Mouse (Mus musculus): ENCODE results near the gene Gm10197.

Gm10197 gene

DNA sequence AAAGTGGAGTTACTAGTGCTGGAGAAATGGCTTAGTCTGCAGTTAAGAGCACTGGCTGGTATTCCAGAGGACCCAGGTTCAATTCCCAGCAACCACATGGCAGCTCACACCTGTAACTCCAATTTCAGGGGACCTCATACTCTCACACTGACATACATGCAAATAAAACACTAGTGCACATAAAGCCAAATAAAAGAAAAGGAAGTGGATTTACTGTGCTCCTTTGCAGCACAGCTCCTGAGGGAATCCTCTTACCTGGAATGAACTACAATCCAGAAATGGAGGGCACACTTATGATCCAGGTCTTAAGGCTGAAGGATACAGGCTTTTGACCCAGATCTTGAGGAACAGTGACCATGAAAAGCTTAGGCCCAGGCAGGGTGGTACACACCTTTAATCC lies 22.1 kb upstream of the Gm10197 start:
- DNase-seq (ENCODE audit: low spot score): no peak

DNA sequence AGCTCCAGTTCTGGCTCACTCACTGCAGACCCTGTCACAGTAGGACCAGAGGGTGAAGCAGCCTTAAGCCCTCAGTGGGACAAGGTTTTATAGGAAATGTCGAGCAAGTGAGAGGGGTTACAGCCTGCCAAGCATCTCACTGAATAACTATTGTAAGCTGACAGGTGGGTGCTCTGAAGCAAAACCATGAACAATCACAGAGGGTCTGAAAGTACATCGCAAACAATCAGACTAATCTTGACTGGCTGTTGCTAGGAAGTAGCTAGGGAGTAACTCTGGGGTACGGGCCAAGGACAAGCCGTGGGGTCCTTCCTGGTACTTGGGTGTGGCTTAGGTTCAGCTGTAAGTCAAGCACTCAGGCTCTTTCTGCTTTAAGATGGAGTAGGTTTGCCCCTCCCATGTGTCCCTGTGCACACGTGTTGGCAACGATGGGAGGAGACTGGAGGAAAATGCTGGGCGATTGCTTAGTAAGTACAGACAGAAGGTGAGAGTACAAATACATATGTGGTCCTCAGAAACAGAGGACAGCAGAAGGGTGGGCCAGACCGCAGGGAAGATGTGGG lies 21.3 kb upstream of the Gm10197 start:
- DNase-seq (ENCODE audit: low spot score): no peak

DNA sequence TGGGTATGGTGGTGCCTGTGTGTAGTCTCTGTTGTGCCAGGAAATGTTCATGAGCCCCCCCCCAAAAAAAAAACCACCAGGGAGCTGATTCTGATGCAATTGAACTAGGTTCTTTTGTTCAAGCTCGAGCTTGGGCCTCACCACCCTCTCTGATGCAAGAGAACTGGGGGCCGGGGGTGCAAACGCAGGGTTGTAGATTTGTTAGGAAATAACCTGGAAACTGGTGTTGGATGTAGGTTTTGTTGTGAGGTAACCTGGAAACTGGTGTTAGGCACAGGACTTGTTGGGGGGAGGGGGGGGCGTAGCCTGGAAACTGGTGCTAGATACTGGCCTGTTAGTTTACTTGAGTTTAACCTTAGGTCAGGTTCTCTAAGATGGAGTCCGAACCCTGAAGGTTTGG lies 20.2 kb upstream of the Gm10197 start:
- no peak for DNase-seq (ENCODE audit: low spot score)

DNA sequence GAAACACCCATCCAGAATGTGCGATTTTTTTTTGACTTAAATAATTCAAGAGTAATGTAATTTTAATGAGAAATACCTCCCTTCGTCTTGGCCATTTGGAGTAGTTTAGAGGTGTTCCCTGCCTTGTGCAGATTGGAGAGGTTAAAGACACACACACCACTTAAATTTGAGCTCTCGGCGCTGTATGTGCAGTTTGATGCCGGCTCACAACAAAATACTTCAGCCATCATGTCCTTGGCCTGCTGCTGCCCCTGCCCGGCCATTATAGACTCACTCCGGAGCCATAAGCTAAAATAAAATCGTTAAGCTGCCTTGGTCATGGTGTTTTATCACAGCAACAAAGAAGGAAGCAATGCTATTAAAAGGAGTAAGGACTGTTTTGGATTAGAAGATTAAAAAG lies 19.8 kb upstream of the Gm10197 start:
- DNase-seq (ENCODE audit: low spot score): no peak

DNA sequence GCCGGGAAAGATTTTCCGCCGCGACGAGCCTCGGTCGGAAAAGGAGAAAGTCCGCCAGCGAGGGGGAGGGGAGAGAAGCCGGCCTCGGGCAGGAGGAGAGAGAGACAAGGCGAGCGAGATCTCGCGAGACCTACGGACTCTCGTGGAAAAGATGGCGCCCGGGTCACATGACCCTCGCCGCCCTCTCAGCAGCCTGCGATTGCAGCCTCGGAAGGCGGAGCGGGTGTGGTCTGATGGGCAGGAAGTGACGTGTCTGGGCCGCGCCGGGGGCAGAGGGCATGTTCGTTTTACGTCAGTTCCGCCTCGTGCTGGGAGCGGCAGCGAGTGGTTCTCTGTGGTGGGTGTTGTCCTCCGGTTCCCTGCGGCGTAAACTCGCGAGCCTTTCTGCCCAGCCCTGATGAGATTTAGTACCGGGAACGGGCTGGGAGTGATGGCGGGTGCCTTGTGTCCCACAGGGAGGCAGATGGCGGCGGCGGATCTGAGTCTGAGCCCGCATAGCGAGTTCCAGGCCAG lies 19.0 kb upstream of the Gm10197 start, which contains the start of gene Smndc1:
Gene Smndc1 (minus strand): TSS at position 84 of the 513 bp plus-strand sequence.
- DNase-seq (ENCODE audit: low spot score): peak; percentile 100

DNA sequence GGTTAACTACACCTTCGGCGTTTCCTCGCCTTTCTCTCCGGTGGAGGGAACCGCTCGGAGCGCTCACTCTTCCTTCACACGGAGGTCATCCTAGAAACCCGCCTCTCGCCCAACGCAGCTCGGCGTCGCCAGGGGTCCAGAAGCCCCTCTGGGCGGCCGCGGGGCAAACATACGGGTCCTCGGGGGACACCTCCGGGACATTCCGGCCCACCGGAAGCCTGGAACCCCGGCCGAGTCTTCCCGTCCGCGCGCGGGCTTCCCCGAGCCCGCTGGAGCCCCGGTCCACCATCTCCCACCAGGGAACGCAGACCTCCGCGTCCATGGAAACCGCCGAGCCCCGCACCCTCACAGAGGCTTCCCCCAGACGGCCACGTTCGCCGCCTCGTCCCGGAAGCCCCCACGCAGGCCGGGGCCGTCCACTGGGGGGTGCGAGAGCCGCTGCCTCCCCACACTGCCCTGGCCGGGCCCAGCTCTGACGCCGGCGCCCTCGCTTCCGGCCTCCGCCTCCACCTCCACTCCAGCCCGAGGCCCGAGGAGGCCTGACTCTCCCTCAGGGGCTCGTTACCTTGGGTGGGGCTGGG lies 18.4 kb upstream of the Gm10197 start:
- DNase-seq (ENCODE audit: low spot score): peak; percentile 85

DNA sequence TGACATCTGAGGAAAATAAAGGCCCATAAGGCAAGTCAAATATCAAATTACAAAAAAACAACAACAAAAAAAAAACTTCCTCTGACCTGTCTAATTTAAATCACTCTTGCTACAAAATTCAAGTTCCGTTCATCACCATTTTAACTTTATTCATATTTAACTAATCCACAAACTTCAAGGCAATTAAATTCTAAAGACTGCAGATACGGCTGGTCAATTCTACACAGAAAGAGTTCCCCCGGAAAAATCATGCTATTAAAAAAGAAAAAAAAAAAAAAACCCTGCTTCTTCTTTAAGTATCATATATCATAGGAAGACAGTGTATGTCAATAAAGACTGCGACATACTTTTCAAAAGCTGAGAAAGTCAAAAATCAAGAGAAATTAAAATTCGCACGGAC lies 17.9 kb upstream of the Gm10197 start:
- no peak for DNase-seq (ENCODE audit: low spot score)

DNA sequence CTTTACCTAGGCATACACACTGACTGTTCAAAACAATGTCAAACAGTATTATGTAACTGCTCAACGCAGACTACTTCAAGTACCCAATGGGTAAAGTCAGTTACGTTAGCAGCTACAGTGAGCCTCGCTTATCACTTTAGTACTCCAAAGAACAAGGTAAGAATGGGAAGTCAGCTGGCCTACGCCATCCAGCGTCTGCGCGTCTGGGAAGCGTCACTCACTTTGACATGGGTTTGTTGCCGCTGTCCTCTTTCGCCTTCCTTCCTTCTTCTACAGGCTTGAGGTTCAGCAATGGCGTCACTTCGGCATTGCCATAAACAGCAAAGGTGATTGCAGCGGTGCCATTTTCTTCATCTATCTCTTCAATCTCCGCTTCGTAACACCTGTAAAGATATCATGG lies 11.8 kb upstream of the Gm10197 start:
- DNase-seq (ENCODE audit: low spot score): no peak

DNA sequence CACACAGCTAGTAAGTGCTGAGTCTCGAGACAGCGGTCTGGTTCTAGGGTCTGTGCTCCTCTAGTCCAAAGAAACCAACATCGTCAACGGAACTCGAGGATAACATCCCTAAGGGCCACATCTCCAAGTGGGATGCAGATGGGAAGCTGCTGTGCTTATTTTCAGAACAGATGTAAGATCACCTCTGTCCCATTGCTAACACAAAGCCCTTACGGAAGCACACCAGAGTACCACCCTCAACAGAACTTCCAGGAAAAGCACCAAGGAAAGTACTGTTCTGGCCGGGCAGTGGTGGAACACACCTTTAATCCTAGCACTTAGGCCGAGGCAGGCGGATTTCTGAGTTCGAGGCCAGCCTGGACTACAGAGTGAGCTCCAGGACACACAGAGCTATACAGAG lies 6.9 kb upstream of the Gm10197 start:
- no peak for DNase-seq (ENCODE audit: low spot score)

DNA sequence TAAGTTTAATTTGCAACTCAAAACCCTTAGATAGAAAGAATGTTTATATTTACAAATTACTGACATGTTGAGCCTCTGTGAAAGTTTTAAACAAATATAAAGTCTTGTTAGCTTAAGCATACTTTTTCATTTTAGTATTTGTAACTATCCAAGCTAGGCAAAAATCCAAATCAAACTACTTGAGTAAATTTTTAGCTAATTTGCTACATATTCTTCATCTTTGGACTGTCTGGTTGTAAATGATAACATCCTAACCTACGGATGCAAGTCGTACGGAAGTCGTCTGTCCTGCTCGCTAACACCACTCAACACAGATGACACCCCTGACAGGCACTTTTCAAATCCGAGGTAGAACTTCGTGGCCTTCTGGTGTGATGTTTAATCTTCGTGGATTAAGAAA lies 6.1 kb upstream of the Gm10197 start:
- no peak for DNase-seq (ENCODE audit: low spot score)

DNA sequence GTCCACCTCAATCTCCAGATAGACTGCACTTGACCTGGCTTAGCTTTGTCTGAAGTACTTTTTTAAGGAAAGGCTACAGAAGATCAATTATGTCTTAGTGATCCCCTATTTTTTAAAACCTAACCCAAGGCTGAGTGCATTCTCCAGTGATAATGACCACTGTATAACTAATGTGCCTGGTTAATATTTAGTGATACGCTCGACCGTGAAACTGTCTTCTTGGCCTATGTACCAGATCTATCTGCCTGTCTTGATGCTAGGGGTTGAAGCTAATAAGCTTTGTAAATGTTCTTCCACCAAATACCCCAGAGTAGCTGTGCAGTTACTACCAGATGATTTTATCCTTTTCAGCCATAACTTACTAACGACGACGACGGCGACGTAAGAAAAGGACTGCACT lies 4.2 kb upstream of the Gm10197 start:
- no peak for DNase-seq (ENCODE audit: low spot score)

DNA sequence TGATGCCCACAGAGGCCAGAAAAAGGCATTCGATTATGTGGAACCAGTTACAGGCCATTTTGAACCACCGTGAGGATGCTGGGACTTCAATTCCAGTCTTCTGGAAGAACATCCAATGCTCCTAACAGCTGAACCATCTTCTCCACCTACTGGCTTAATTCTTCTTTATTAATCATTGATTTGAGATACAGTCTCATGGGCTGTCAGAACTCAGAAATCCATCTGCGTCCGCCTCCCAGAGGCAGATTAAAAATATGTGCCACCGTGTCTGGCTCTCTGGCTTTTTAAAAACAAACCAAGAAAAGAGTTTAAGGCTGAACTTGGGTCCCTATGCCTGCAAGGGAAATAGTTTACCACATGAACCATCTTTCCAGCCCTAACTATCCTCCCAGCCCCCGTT lies 3.7 kb upstream of the Gm10197 start:
- no peak for DNase-seq (ENCODE audit: low spot score)

DNA sequence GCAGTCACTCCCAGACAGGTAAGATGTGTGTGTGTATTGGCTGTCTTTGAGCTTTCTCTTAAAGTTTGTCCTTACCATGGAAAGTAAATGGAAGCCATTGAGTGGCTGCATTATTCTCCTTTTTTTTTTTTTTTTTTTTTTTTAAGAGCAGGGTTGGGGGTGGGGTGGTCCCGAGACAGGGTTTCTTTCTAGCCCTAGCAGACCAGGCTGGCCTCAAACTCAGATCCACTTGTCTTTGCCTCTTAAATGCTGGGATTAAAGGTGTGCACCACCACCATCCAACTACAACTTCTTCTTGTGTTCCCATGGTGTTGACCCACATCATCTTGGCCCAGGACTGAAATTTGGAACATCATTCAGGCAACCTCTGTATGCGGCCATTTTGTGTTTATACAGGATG lies 2.0 kb upstream of the Gm10197 start:
- DNase-seq (ENCODE audit: low spot score): no peak

DNA sequence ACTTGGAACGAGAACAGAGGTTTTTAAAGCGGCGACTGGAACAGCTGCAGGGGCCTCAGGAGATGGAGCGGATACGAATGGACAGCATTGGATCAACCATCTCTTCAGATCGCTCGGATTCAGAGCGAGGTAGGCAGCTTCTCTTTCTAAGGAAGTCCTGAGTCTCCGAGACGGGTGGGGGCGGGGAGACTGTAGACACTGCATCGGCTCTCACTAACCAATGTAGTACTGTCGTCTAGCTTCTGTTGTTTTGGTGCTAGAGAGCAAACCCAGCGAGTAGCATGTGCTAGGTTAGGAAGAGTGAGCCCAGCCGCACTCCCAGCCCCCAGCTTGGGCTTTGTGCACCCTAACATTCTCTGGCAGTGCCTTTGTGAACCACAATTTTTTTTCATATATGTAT lies 1.3 kb downstream of the Gm10197 start:
- DNase-seq (ENCODE audit: low spot score): no peak

DNA sequence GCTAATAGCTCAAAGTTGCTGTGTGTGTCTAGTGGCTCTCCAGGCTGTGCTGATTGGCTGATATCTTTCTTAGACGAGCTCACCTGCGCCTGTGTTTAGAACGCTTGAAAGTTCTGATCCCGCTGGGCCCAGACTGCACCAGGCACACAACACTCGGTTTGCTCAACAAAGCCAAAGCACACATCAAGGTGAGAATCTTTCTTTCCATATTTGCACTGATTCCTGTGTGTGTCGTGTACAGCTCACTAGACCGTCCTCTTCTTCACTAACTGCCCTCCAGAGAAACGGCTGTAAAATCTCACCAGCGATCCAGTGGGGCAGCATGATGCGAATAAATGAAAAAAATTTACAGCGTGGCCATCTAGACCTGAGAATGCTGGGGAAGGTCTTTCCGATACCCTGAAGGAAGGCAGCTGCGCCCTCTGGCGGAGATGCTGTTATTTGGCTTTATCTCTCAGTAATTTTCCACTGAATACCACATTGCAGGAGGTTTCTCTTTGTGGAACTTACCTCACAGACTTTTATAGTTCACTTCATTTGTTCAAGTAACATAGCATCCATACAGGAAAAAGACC lies 2.0 kb downstream of the Gm10197 start:
- DNase-seq (ENCODE audit: low spot score): no peak

DNA sequence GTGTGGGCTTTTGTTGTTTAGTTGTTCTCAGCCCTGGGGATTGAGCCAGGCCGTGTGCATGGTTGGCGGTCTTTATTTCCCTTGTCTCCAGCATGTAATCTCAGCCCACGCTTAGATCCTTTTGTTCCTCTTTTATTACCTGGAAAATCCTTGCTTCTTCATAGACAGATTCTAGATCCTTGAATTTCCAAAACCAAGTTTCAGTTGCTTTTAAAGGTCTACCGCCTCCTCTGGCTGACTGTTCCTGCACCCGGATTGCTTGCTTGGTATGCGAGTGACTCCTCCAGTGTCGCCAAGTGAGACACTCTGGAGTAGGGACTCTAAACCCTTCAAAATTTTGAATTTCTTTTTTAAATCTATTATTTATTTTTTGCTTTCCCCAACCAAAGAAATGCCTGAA lies 4.7 kb downstream of the Gm10197 start:
- no peak for DNase-seq (ENCODE audit: low spot score)

DNA sequence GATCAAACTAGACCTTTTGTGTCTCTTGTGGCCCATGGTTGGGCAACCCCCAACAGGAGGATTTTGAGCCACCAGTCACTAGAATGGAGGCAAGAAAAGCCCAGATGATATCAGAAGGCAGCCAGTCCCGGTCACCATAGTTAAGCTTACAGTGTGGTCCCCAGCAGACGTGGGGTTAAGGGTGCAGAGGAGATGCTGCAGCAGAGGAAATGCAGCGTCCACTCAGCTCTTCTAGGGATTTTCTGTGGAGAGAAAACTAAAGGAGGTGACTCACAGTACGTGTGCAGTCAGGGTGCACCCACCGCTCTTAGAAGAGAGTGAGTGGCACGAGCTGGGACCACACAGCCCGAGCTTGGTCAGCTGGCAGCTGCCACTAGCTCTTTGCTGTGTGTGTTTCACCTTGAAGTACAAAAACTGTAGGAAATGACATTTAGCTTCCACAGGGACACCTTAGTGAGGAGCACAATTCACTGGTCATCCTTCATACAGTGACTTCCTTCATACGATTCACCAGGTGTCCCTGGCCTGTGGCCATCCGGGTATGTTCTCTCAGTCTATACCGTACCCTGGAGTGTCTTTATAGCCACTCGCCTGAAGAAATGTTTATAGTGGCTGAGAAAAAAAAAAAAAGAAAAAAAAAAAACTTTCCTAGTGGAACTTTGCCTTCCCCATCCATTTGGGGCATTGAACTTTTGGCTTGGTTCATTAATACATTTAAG lies 5.3 kb downstream of the Gm10197 start:
- DNase-seq (ENCODE audit: low spot score): no peak

DNA sequence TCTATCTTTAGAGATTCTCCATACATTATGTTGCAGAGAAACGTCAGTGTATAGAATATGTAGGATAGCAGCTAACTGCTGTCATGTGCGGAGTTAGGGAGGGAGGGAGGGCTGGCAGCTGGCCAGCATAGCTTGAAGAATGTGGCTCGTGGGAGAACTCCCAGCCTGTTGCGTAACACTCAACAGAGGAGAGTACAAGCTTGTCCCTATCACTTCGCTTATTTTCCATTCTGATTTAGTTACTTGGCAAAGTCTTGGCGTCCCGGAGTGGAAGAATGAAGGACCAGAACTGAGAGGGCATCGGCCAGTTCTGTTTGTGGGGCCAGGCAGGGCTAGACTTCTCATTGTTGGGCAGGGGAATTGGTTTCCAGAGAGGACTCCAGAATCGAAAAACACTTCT lies 6.6 kb downstream of the Gm10197 start:
- peak; percentile 54 for DNase-seq (ENCODE audit: low spot score)

DNA sequence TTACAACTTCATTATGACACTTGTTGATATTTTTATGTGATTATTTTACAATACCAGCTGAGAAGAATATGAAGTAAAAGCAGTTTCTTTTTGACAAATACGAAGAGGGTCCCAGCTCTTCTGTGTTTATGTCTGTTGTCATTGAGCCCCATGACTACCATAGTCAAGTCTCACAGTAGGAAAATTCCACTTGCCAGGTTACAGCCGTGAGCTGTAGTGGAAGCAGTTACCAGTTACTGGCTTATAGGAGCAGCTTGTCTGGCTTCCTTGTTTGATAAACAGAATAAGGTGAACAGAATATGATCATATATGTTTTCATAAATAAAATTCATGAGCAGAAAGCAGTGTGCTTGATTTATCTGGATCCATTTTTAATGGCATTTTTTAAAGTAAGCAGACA lies 7.0 kb downstream of the Gm10197 start:
- no peak for DNase-seq (ENCODE audit: low spot score)

DNA sequence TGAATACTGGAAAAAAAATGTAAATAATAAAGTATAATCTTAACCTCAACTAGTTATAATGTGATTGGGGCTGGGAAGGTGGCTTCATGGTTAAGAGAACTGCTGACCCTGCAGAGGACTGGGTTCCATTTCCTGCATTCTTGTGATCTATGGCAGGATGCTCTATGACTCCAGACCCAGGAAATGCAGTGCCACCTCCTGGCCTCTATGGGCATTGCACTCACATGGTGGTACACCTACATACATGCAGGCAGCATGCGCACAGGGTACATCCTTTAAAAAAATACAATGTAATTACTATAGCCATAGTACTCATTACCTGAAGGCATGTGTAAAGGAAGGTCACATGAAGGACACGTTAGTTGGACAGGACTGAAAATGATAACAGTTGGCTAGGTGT lies 8.6 kb downstream of the Gm10197 start:
- no peak for DNase-seq (ENCODE audit: low spot score)

DNA sequence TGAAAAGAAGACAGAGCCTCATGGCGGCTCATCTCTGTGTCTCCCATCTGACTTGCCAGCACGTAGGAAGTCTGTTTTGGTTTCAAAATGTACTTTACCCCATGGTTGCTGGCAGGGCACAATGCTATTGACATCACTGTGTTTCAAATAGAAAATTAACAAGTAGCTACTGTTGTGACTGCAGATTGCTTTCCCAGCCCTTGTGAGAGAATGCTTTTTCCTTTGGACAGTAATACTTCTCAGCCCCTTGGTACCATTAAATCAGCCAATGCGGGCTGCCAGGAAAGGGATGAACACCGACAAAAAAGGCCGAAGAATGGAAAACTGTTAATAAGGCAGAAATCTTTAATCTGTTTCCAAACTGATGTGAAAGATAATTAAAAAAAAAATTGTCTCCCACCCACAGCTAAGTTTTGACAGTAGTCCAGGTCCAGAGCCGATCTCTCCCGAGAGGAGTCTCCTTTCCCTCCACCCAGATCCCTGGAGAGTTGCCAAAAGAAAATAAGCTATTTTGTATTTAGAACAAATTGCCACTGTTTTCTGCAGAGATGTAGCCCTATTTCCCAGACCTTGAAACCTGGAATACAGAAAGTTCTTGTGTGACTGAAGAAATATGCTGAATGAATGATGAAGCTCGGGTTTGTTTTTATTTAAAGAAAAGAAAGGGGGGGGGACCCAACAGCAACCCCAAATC lies 11.2 kb downstream of the Gm10197 start:
- peak; percentile 54 for DNase-seq (ENCODE audit: low spot score)

DNA sequence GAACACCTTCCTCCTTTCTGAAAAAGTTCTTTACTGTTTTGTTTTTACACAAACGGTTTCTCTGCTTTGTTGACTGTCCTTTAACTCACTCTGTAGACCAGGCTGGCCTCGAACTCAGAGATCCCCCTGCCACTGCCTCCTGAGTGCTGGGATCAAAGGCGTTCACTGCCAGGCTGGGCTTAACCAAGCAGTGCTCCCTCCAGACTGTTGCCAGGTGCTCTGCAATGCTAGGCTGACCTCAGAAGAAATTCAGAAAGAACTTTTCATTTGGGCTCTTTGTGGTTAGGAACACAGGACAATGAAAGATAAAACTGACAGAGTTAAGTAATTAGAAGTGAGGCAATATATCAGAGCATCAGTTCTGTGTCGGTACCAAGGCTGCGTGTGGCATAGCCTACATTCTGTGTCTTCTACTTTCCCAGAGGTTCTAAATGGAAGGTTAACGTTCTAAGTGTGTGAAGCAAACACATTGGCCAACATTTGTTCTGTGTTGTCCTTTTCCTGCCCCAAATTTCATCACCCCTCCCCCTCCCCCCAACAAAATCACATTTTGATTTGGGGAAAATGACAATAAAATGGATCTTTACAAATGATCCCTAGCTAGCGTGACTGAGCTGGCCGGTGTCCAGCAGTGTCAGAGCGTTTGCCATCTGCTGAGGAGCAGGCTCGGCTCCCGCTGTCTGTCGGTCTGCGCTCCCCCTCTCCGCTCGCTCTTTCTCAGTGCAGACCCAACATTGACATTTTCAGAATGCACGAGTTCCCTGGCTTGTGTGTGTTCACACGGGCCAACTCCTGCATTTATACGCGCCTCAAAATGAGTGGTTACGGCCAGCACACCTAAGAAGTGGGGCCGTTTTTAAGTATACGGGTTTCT lies 12.2 kb downstream of the Gm10197 start:
- DNase-seq (ENCODE audit: low spot score): no peak

Measured in testis, postnatal 14 days (tissue).